Mouse (Mus musculus) spleen, adult 2 months (tissue): Measurements from ENCODE around the gene 1110008P14Rik.

Source experiments
- CTCF ChIP-seq: fragments of 200-500 bp; IDR thresholded peaks from 2 replicates; pipeline ENCODE4 v1.5.1; 2011; ENCODE audit warnings: mild to moderate bottlenecking, inconsistent platforms; ENCODE audit not compliant: insufficient read depth, insufficient read length, insufficient replicate concordance; ENCODE audit errors: extremely low read depth
- POLR2A ChIP-seq: fragments of 200-500 bp; IDR thresholded peaks from 2 replicates; pipeline ENCODE4 v1.6.1; 2011; ENCODE audit warnings: low read depth, low read length, inconsistent platforms

DNA sequence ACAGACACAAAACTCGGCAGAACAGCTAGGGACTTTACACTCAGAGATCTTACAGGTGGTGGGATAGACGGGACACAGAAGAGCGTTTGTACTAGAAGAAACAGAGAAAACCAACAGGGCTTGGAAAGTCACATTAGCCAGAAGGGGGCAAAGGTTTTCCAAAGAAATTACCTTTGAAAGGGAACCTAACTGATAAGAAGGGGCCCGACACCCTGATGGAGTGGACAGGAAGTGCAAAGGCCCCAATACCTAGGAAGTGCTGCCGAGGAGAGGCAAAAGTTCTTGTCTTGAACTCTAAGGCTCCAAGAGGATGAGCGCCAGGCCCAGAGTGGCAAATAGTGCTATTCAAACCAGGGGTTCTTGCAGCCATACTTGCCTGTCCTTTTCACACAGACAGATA, 27.9 kb downstream of the 1110008P14Rik start:
- TF ChIP-seq CTCF, result no peak
- no peak for TF ChIP-seq POLR2A
